Mouse (Mus musculus) layer of hippocampus, postnatal 10 days (tissue): ENCODE data around the gene Abhd12. TPM values are rescaled to one million over a fixed set of nuclear protein-coding genes. Genes with fewer than 3 reads are reported as not detected.
A peak's percentile ranks its signal among the peaks of the same experiment; 100 is the strongest.

Source experiments
- DNase-seq, 2 experiments: peaks; one replicate each; pipeline ENCODE4 v3.0.0; 2021; ENCODE audit warnings: low spot score in 2 of 2
- total RNA-seq, 2 experiments: library from RNA; stranded (reverse); gene quantifications; 2 replicates each; pipeline ENCODE4 v1.2.3; 2021

Gene Abhd12
- total RNA-seq, 2 experiments from 2014 or later, result 173 to 184 TPM

DNA sequence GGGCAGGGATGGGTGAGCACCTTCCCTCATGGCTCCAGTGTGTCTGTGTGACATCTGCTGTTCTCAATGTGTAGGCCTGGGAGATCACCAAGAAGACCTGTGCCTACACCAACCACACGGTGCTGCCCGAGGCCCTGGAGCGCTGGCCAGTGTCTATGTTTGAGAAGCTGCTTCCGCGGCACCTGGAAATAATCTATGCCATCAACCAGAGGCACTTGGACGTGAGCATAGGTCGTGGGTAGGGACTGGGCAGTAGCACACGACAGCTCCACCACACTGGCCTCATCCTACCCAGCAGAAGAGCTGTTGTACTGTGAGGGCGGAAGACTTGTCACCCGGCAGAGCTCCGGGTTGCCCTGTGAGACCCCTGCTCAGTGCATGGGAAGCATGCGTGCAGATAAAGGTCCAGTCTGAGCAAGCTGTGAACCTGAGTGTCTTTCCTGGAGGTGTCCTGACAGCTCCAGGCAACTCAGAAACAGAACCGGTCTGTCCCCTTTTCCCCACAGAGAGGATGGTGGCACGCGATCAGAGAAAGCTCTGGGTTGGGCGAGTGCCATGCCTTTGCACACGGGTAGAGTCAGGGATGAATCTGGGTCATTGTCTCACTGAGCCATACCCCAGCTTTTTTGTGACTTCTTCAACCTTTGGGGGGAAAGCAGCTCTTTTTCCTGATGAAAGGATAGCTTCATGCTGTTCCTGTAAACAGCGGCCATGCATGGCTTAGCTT, 87.7 kb downstream of the Abhd12 start:
- DNase-seq, result peak; percentile 58 to 59

DNA sequence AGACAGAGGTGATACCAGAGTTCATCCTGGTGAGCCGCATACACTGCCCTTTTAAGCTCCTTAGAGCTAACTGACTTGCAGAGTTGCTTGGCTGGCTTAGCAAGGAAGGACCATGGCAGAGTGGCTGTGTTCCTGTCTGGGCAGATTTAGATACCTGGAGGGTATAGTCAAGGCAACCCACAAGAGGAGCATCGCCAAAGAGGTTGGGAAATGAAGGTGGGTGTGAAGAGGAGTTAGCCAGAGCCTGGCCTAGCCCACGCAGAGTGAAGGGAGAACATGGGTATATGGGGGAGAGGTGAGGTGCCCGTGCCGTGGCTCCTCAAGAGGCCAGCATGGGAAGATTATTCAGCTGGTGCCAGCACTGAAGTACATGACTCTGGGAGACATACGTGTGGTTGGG, 91.7 kb downstream of the Abhd12 start:
- no peak for DNase-seq

DNA sequence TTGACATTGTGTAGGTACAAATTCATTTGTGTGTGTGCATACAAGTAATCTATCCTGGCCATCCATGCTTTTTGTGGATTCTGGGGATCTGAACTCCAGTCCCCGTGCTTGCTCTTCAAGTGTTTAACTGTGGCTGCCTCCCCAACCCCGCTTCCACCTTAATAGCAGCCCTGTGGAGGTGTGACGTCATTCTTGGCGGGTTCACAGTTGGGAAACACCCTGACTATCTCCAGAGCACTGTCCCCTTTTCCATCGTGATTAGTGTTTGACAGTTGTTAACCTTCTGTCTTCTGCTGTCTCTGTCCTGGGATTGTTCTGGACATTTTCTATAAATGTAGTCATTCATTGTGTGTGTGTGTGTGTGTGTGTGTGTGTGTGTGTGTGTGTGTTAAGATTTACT, 93.9 kb downstream of the Abhd12 start:
- no peak for DNase-seq

DNA sequence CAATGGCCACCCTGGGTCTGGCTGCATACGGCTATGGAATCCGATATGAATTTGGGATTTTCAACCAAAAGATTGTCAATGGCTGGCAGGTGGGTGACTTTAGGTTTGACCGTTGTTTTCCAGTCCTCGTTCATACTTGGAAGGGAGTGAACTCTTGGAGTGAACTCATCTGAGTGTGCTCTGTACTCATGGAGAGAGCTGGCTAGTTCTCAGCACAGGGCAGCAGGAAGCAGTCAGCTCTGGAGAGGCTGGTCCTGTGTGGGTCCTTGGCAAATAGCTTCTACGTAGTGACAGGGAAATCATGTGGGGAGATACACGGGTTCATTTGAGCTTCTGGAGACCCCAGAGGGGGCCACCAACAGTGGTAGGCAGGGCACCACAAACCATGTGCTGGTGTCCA, 95.7 kb downstream of the Abhd12 start:
- no peak for DNase-seq

DNA sequence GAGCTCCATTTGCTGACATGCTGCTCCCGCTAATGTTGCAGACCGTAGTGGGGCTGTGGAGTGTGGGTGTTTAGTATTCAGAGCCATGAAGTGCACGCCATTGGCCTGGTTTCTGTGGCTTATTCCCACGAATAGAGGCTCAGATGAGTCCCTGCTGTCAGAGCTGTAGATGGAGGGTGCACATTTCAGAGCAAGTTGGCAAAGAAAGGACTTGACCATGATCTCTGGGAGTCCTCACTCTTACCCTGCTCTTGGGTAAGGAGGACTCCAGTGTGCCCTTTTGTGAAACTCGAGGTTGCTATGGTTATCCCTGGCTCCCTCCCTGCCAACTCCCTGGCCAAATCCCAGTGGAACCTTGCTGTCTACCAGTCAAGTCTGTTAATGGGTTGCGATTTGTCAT, 96.2 kb downstream of the Abhd12 start:
- peak; percentile 43 to 63 for DNase-seq

DNA sequence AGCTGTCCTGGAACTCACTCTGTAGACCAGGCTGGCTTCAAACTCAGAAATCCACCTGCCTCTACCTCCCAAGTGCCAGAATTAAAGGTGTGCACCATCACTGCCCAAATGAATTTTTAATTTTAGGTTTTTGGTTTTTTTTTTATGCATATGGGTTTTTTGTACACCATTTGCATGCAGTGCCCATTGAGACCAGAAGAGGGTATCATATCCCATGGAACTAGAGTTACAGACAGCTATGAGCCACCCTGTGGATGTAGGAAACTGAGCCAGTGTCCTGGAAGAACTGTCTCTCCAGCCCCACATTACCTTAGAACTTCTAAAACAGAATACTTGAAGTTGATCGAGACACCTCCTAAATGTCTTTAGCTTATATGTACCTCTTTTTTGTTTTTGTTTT, 101.5 kb downstream of the Abhd12 start:
- no peak for DNase-seq

DNA sequence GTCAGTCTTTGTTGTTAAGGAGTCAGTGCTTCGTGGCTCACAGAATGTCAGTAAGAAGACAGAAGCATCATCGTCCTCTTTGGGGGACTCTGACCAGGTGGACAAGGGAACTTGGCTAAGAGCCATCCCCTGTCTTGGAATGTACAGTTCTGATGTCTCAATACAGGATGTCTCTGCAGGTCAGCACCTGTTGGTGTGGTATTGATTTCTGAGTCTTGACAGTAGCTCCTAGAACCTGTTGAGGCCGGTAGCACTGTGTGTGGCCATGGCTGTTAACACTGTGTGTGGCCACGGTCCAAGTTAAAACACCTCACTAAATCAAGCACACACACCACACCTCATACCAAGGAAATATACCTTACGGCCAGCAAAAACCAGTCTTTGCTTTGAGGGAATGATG, 103.9 kb downstream of the Abhd12 start:
- no peak for DNase-seq

DNA sequence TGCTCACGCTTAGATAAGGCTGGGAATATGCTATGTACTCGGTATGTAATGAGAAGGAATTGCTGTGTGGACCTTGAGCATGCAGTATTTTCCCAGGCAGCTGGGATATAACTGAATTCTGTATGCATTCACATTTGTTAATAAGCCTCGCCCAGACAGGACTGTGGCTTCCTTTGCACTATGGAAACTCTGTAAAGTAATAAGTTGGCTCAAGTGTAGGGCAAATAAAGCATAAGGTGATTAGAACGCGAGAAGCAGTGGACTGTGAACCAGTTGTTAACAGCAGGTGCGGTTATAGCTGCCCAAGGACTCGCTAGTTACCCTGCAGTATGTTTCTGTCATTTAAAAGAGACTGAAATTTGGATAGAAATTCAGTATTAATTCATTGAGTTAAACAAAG, 106.5 kb downstream of the Abhd12 start:
- DNase-seq, result no peak

DNA sequence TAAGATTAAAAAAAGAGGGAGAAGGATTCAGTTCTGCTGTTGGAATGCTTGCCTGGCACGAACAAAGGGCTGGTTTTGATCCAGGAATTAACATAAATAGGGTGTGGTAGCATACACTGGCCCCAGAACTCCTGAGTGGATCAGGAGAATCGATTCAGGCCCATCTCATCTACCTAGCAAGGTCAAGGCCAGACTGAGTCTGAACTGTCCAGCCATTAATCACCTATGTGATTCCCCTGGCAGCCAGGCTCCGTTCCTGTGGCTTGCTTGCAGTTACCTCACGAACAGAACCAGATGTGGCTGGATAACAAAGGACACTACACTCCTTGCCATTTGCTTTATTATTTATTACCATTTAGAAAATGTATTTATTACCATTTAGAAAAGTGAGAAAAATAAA, 111.2 kb downstream of the Abhd12 start:
- DNase-seq, result no peak

DNA sequence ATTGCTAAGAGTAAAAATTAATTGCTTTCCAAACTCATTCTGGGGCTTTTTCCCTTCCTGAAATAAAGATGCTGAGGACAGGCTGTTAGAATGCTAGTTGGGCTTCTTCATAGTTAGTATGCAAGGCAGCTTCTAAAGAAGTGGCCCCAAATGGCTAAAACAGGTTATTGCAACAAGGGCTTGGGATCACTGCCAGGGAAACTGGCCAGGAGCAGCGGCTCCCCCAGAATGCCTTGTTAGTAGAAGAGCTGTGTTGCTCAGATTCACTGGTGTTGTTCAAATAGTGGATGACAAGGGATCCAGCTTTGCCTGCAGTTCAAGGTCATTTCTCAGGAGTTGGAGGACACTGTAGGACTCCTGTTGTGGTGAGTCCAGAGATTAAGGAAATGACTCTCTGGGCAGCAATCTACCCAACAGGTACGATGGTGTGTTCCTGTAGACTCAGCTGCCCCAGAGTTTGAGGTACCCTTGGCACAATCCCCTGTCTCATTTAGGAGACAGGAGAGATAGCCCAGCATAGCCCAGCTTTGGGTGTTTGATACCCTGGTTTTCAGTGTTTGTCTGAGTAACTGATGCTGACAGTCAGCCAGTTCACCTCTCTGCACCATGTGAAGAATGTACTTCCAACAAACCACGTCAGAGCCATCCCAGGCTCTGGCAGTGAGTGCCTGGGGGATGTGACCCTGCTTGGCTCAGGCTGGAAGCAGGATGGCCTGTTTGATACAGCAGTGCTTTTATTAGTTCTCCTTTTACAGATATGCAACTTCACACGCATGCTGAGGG, 115.6 kb downstream of the Abhd12 start:
- DNase-seq, result peak; percentile 87 to 88

DNA sequence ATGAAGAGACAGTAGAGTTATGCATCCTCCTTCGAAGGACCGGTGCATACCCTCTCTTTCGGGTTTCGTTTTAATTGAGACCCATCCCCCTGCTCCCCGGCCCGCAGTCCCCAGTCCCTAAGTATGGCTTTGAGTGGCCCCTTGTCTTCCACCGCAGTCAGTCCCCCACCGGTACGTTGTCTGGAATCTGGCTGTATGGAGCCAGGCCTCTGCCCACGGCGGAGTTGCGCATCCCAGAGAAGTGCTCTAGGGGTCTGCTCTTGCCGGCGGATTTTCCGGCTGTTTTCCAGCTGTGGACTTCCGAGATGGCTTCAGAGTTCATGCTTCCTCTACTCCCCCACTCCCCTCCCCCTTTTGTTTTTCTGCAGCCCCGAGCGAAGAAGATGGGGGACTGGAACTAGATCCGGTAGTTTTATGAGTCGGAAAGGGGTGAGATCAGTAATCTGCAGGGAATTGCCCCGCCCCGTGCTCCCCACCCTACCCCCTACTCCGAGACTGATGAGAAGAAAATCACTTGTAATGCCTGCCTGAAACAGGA, 117.2 kb downstream of the Abhd12 start:
- peak in 1 of 2 experiments; percentile 27 for DNase-seq

DNA sequence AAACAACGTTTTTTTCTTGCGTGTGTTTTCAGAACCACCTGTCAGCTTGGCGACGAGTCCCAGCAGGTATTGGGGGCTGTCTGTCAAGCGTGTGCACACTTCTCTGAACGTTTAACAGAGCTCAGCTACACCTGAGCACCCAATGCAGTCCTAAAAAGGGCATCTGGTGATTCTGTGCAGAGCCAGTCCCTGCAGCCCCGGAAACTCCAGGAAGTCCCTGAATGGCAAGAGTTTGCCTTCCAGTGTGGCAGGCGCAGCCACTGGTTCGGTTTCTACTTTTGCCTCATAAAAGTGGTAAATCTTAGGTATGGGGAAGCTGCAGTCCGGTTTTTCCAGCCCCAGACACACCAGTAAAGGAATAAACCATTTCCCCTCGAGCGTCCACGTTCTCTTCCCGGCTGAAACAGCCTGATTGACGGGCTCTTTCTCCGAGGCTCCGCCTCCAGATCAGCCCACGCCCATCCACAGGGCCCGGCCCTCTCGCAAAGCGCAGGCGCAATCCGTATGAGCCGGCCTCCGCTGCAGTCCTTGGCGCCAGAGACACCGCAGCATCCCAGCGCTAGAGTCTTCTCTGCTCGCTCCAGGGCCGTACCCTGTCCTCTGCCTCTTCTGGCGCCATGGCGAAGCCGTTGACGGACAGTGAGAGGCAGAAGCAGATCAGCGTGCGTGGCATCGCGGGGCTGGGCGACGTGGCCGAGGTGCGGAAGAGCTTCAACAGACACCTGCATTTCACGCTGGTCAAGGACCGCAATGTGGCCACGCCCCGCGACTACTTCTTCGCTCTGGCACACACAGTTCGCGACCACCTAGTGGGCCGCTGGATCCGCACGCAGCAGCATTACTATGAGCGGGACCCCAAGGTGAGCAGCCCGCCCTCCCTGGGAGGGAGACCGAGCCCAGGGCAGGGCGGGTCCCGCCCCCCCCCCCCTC, 118.0 kb downstream of the Abhd12 start, which contains the start of gene Pygb:
Gene Pygb, plus strand, starts transcription at position 485 of the 930 bp plus-strand sequence.
- DNase-seq, result peak; percentile 81 to 88

DNA sequence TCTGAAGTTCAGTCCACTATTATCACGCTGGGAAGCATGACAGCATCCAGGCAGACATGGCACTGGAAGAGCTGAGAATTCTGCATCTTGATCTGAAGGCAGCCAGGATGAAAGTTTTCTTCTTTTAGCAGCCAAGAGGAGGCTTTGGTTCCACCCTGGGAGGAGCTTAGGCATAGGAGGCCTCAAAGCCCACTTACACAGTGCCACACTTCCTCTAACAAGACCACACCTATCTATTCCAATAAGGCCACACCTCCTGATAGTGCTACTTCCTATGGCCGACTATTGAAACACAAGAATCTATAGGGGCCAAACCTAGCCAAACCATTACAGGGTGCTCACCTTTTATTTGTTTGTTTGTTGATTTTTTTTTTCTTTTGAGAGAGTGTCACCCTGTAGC, 121.7 kb downstream of the Abhd12 start:
- no peak for DNase-seq

Other genes starting within 250 kb of the Abhd12 start
- gene Acss1, start 236.2 kb downstream of the Abhd12 start, total RNA-seq, result 10 to 100 TPM; 19.5 to 21.9 TPM
- under 1 TPM; 0.09 to 0.30 TPM for gene Vsx1, start 215.4 kb downstream of the Abhd12 start, total RNA-seq
- 10 to 100 TPM; 73.1 to 74.9 TPM for gene Entpd6, start 155.7 kb downstream of the Abhd12 start, total RNA-seq
- gene Pygb, start 118.0 kb downstream of the Abhd12 start, total RNA-seq, result 100 to 1,000 TPM; 190 to 196 TPM
- gene Gins1, start 659 bp upstream of the Abhd12 start, total RNA-seq, result 1 to 10 TPM; 3.7 to 5.4 TPM
- 10 to 100 TPM; 10.6 to 11.0 TPM for gene Ninl, start 134.6 kb upstream of the Abhd12 start, total RNA-seq
- 10 to 100 TPM; 17.2 to 17.3 TPM for gene Nanp, start 134.7 kb upstream of the Abhd12 start, total RNA-seq
- gene Gm14151, start 187.6 kb upstream of the Abhd12 start, total RNA-seq, result not detected
- not detected for gene Gm14147, start 193.5 kb upstream of the Abhd12 start, total RNA-seq